Mouse (Mus musculus) bone marrow, adult 2 months (tissue): ENCODE measurements around the gene Mkrn3. TPM values are rescaled to one million over a fixed set of nuclear protein-coding genes. Genes with fewer than 3 reads are reported as not detected.

ENCODE experiments used
- H3K27ac ChIP-seq: fragments of 200-500 bp; 2 replicates; pipeline ENCODE4 v1.5.1; 2012; ENCODE audit warnings: low read depth, mild to moderate bottlenecking, control low read depth, inconsistent platforms, low read length; ENCODE audit not compliant: control insufficient read depth, poor library complexity, insufficient read depth
- H3K4me1 ChIP-seq: fragments of 200-500 bp; 2 replicates; pipeline ENCODE4 v1.6.1; 2011; ENCODE audit warnings: low read length; ENCODE audit not compliant: control insufficient read depth, insufficient read depth
- H3K4me3 ChIP-seq: fragments of 200-500 bp; replicated peaks from 2 replicates; pipeline ENCODE3; 2011; ENCODE audit warnings: mild to moderate bottlenecking, low read depth, low read length, control low read depth; ENCODE audit not compliant: control insufficient read depth
- CTCF ChIP-seq: fragments of 200-500 bp; IDR thresholded peaks from 2 replicates; pipeline ENCODE4 v1.5.1; 2011; ENCODE audit warnings: low read length, control low read depth; ENCODE audit not compliant: control insufficient read depth, insufficient read depth
- POLR2A ChIP-seq: fragments of 200-500 bp; IDR thresholded peaks from 2 replicates; pipeline ENCODE4 v1.6.1; 2011; ENCODE audit warnings: low read depth, mild to moderate bottlenecking, control low read depth, low read length, borderline replicate concordance; ENCODE audit not compliant: control insufficient read depth
- WGBS: fragments of 180-500 bp; shearing (Covaris S2); methylation state at CpG from one replicate; pipeline ENCODE4 v1.1.7; 2018; 5-methylcytosine and 5-hydroxymethylcytosine counted together
- polyA plus RNA-seq: library from polyadenylated mRNA; stranded (reverse); fragments of >200 nt; gene quantifications from 2 replicates; pipeline ENCODE4 v1.2.4, GENCODE M21; 2011; ENCODE audit warnings: low replicate concordance; ENCODE audit not compliant: missing spikeins, insufficient read depth, insufficient read length

The Mkrn3 gene
- 0.75 and 0.97 TPM in 2 replicates for polyA plus RNA-seq

GRCm38 (mm10) chr7:62419493-62420360 lies at the start of gene Mkrn3:
Gene Mkrn3 (minus strand): TSS chr7:62420139.
- 26% methylated on average over 49 of the region's 49 CpGs for WGBS
- H3K27ac ChIP-seq, result no peak within 1 kb of the TSS
- TF ChIP-seq CTCF (no peak), POLR2A (no peak)
- H3K4me3 ChIP-seq, result peak within 1 kb of the TSS; percentile 42
- no peaks in the 10 kb centered on the region for H3K4me1 ChIP-seq

GRCm38 (mm10) chr7:62463878-62464755 lies 44.2 kb upstream of the Mkrn3 start, which contains the start of gene Peg12:
Gene Peg12 (minus strand): TSS chr7:62464510.
- no peaks in the 10 kb centered on the region for H3K4me1 ChIP-seq
- 22% methylated on average over 82 of the region's 82 CpGs for WGBS
- no peak within 1 kb of the TSS for H3K27ac ChIP-seq

GRCm38 (mm10) chr7:62463007-62463877 lies 43.3 kb upstream of the Mkrn3 start:
- H3K4me3 ChIP-seq, result no peak overlapping the region
- no peak overlapping the region for H3K27ac ChIP-seq
- WGBS, result 35% methylated on average over 55 of the region's 55 CpGs
- no peak for TF ChIP-seq POLR2A
- no peak for TF ChIP-seq CTCF
- H3K4me1 ChIP-seq, result no peaks in the 10 kb centered on the region

More at GRCm38 (mm10) chr7:62463878-62464755, 44.2 kb upstream of the Mkrn3 start, which contains the start of gene Peg12:
- H3K4me3 ChIP-seq, result no peak within 1 kb of the TSS
- no peak for TF ChIP-seq POLR2A
- TF ChIP-seq CTCF, result no peak

- 37% methylated on average over 13 of the region's 13 CpGs for WGBS
These were observed 42.5 kb upstream of the Mkrn3 start for GRCm38 (mm10) chr7:62462229-62463006.

GRCm38 (mm10) chr7:62452353-62452752 lies 32.4 kb upstream of the Mkrn3 start:
- 47% methylated on average over 2 of the region's 2 CpGs for WGBS
- H3K4me1 ChIP-seq, result no peaks in the 10 kb centered on the region
- no peak overlapping the region for H3K27ac ChIP-seq
- TF ChIP-seq POLR2A (no peak), CTCF (no peak)
- no peak overlapping the region for H3K4me3 ChIP-seq

More at GRCm38 (mm10) chr7:62462229-62463006, 42.5 kb upstream of the Mkrn3 start:
- H3K4me1 ChIP-seq, result no peaks in the 10 kb centered on the region
- no peak overlapping the region for H3K27ac ChIP-seq
- no peak overlapping the region for H3K4me3 ChIP-seq
- TF ChIP-seq CTCF (no peak), POLR2A (no peak)

GRCm38 (mm10) chr7:62445431-62446165 lies 25.7 kb upstream of the Mkrn3 start:
- Histone ChIP-seq H3K4me1 (no peaks in the 10 kb centered on the region), H3K27ac (no peak overlapping the region), H3K4me3 (no peak overlapping the region)
- TF ChIP-seq POLR2A, result no peak
- no peak for TF ChIP-seq CTCF
